Mouse (Mus musculus) intestine, embryonic 14.5 days (tissue): Measurements from ENCODE around the gene Gm9112. TPM values are rescaled to one million over a fixed set of nuclear protein-coding genes. Genes with fewer than 3 reads are reported as not detected.

Source experiments
- polyA plus RNA-seq: library from polyadenylated mRNA; unstranded; fragments of >200 nt; fragmentation: Nextera tagmentation; extraction: Ambion mirVana; gene quantifications from 2 replicates; pipeline ENCODE4 v1.2.1, GENCODE M21; 2014

Gene Gm9112
- polyA plus RNA-seq, 1 experiment from 2014 or later: not detected

Other genes starting within 250 kb of the Gm9112 start
- 1.6 and 2.3 TPM in 2 replicates for gene Hdac8, start 202.3 kb downstream of the Gm9112 start, polyA plus RNA-seq
- 8.6 and 10.3 TPM in 2 replicates for gene Phka1, start 63.4 kb downstream of the Gm9112 start, polyA plus RNA-seq
- not detected in 2 replicates for gene Gm3880, start 20.7 kb downstream of the Gm9112 start, polyA plus RNA-seq
- gene Dmrtc1b, start 230 bp upstream of the Gm9112 start, polyA plus RNA-seq: not detected in 2 replicates
- gene Dmrtc1c1, start 95.3 kb upstream of the Gm9112 start, polyA plus RNA-seq: not detected in 2 replicates
- not detected in 2 replicates for gene Dmrtc1c2, start 147.0 kb upstream of the Gm9112 start, polyA plus RNA-seq
- not detected in 2 replicates for gene 1700031F05Rik, start 160.3 kb upstream of the Gm9112 start, polyA plus RNA-seq
- gene Dmrtc1a, start 201.1 kb upstream of the Gm9112 start, polyA plus RNA-seq: 1.1 and 1.3 TPM in 2 replicates
- gene 1700011M02Rik, start 201.3 kb upstream of the Gm9112 start, polyA plus RNA-seq: not detected in 2 replicates
- not detected in 2 replicates for gene 1700018G05Rik, start 220.7 kb upstream of the Gm9112 start, polyA plus RNA-seq